Mouse (Mus musculus): ENCODE data around the gene Foxd3. TPM values are rescaled to one million over a fixed set of nuclear protein-coding genes. Genes with fewer than 3 reads are reported as not detected.

Gene Foxd3
- polyA plus RNA-seq, 1 experiment from 2014 or later, result 3.7 TPM

Small RNAs within 50 kb of the gene (microRNA-seq; reads per million reads assigned to microRNA genes)
- not detected for gene Gm23366

Other genes starting within 250 kb of the Foxd3 start
- 9.2 and 10.6 TPM in 2 replicates for gene Alg6, start 59.4 kb downstream of the Foxd3 start, polyA plus RNA-seq (2015; fragmentation: Nextera tagmentation; extraction: Ambion mirVana)
- 16.5 and 16.9 TPM in 2 replicates for gene Efcab7, start 172.9 kb downstream of the Foxd3 start, polyA plus RNA-seq (2015; fragmentation: Nextera tagmentation; extraction: Ambion mirVana)